Mouse (Mus musculus) erythroid progenitor cell, adult 5-6 weeks (primary cell): ENCODE data around the gene Ten1. TPM values are rescaled to one million over a fixed set of nuclear protein-coding genes. Genes with fewer than 3 reads are reported as not detected.

Experiments
- ATAC-seq: replicated peaks from 2 replicates; pipeline ENCODE4 v1.8.0; 2016; ENCODE audit warnings: moderate number of reproducible peaks, mild to moderate bottlenecking, moderate TSS enrichment, inconsistent platforms; ENCODE audit not compliant: poor library complexity, low FRiP score, severe bottlenecking
- total RNA-seq, 2 experiments: library from RNA; stranded (forward) in 1 of 2; stranded (reverse) in 1 of 2; fragments of 150-400 nt in 1 of 2; fragments of 186-747, 209-891 nt in 1 of 2; gene quantifications; 2 replicates each; pipeline versions ENCODE4 v1.2.3 to v1.2.4; 2015 to 2017; ENCODE audit warnings: low replicate concordance in 2 of 2

The Ten1 gene
- total RNA-seq (2015; ENCODE audit: low replicate concordance) (11.2 and 19.3 TPM in 2 replicates), total RNA-seq (2017; ENCODE audit: low replicate concordance) (3.0 and 3.7 TPM in 2 replicates)

- ATAC-seq = peak; percentile 88
Measured at GRCm38 (mm10) chr11:116198639-116199531, at the start of gene Ten1, which contains the start of gene Acox1. Gene Ten1, plus strand, starts transcription at chr11:116198855. Gene Acox1, minus strand, starts transcription at chr11:116199045.

GRCm38 (mm10) chr11:116149341-116149740 lies 49.3 kb upstream of the Ten1 start:
- no peak for ATAC-seq

GRCm38 (mm10) chr11:116150960-116151359 lies 47.7 kb upstream of the Ten1 start:
- peak; percentile 83 for ATAC-seq

GRCm38 (mm10) chr11:116161312-116161711 lies 37.3 kb upstream of the Ten1 start:
- ATAC-seq = no peak

GRCm38 (mm10) chr11:116162146-116162545 lies 36.5 kb upstream of the Ten1 start:
- no peak for ATAC-seq

- ATAC-seq = no peak
Measured at GRCm38 (mm10) chr11:116163002-116163401, 35.7 kb upstream of the Ten1 start.

GRCm38 (mm10) chr11:116167232-116167631 lies 31.4 kb upstream of the Ten1 start:
- peak; percentile 12 for ATAC-seq

- ATAC-seq = peak; percentile 99
Measured at GRCm38 (mm10) chr11:116167884-116168439, 30.7 kb upstream of the Ten1 start, which contains the start of gene Fbf1. Gene Fbf1, minus strand, starts transcription at chr11:116168166.

- no peak for ATAC-seq
Measured at GRCm38 (mm10) chr11:116169214-116169613, 29.4 kb upstream of the Ten1 start.

GRCm38 (mm10) chr11:116170003-116170800 lies 28.5 kb upstream of the Ten1 start:
- no peak for ATAC-seq

GRCm38 (mm10) chr11:116171959-116172358 lies 26.7 kb upstream of the Ten1 start:
- no peak for ATAC-seq

GRCm38 (mm10) chr11:116174775-116175448 lies 23.7 kb upstream of the Ten1 start:
- no peak for ATAC-seq

- ATAC-seq = no peak
Measured at GRCm38 (mm10) chr11:116176010-116176409, 22.6 kb upstream of the Ten1 start.

- ATAC-seq = no peak
Measured at GRCm38 (mm10) chr11:116178411-116179121, 20.1 kb upstream of the Ten1 start.

- no peak for ATAC-seq
Measured at GRCm38 (mm10) chr11:116185836-116186235, 12.8 kb upstream of the Ten1 start.

GRCm38 (mm10) chr11:116186360-116186759 lies 12.3 kb upstream of the Ten1 start:
- no peak for ATAC-seq

GRCm38 (mm10) chr11:116187226-116187930 lies 11.3 kb upstream of the Ten1 start:
- no peak for ATAC-seq

GRCm38 (mm10) chr11:116194619-116195018 lies 4.0 kb upstream of the Ten1 start:
- no peak for ATAC-seq
